Mouse (Mus musculus) urinary bladder, adult 18-20 months (tissue): Measurements from ENCODE around the gene Baiap3.
"Not testable (repeated sequence)": the region's sequence is repeated elsewhere in the genome, so short reads cannot be mapped to it uniquely, and the experiment has no call there.

ENCODE experiments used
- DNase-seq, 2 experiments: peaks; one replicate each; pipeline ENCODE4 v3.0.0; 2022; ENCODE audit warnings: low spot score in 2 of 2, mixed read lengths in 2 of 2

The Baiap3 gene

DNA sequence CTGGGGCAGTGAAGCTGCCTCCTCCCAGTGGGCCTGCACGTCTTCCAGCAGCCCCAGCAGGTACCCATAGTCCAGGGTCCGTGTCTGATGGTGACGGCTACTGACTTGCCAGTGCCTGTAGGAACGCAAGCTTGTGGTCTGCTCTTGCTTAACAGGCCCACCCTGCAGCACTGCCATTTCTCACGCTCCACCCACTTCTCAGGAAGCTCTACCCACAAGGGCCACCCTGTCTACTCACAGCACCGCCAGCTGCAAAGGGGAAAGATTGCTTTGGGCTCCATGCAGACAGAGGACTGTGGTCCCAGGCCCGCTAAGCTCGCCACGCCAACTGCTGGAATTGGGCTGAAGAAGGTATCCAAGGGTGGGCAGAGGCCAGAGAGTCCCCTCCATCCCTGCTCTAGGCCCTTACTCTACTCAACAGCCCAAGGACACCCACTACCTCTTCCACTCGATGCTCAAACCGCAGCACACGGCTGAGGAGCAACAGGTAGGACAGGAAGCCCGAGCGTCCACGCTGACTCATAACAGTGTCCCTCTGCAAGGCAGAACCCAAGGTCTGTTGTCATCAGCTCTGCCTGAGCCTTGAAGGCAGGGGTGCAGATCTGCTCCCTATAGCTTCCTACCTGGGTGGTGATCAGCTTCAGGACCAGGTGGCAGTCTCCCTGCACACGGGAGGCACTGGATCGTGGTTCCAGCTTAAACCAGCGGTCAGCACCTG lies 8.0 kb downstream of the Baiap3 start:
- DNase-seq, result no peak

DNA sequence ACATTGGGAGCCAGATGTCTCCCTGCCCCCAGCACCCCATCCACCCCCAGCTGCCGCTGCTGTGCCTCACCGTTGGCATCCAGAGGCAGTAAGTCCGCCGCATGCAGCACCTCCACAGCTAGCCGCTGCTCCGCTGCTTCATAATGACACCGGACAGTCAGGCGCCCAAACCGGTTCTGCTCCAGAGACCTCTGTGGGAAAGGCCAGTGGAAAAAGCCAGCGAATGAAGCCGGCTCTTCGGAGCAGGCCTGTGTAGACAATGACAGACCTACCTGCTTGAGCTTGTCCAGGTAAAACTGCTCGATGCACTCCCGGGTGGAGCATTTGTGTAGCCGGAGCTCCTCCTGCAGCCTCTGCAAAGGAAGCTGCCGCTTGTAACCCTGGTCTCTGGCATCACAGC lies 11.9 kb downstream of the Baiap3 start:
- peak; percentile 64 to 84 for DNase-seq

DNA sequence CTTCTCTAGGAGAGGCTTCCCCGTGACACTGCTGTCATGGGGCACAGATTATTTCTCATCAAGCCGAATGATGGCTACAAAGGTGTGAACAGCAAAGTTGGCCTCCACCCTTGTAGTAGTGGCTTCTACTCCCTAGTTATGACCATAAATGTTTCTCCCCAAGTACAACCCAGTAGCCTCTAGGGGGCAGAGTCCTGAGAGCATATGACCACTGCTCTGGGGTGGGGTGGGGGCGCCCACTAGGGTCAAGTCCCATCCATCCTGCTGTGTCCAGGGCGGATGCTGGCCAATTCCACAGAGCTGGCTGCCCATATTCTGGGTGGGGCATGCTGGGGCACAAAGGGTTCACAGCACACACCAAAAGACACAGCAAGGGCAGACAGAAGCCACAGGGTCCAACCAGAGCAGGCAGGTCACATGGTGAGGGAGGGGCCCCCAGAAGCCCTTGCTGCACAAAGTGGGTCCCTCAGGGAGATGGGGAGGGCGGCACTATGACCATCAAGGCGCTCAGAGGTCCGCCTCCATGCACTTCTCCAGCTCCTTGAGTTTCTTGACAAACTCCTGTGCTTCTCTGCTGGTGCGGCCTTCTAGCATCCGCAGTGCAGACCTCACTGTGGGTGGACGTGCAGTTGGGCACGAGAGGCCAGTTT lies 12.9 kb downstream of the Baiap3 start:
- DNase-seq, result no peak

DNA sequence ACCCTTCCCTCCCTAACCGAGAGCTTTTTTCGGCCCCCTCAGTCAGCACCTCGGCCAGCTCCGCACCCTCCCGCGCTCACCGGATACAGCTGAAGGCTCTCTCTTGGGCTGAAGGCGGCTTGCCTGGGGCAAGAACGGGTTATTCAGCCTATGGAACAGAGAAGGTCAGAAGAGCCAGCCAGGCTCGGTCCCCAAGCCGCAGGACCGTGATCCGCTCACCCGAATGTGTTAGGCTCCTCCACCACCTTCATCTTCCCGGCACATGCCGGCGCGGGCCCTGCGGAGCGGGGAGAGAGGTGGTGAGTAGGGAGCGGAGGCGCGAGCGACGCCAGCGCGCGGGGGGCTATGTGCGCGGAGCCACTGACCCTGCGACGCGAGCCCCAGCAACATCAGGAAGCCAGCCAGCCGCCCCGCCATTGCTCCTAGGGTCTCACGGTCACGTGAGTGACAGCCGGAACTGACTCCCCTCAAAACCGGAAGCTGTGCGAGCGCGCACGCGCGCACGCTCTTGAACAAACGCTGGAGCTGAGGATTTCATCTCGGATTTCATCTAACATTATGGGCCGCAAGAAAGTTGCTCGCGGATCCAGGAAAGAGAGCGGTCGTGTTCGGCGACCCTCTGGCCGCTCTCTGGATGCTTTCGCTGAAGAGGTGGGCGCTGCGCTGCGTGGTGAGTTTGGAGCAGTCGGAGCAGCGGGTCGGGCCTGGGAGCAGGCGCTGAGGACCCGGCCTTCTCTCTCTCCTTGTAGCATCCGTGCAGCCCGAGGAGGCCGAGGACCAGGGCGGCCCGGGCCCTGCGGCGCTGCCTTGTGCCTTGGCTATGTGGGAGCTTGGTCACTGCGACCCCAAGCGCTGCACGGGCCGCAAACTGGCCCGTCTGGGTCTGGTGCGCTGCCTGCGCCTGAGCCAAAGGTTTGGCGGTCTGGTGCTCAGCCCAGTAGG lies 16.2 kb downstream of the Baiap3 start, which contains the start of the genes Gnptg and Tsr3:
Gnptg (minus strand) TSS at position 430 of the 942 bp plus-strand sequence.
Tsr3 (plus strand) TSS at position 476 of the 942 bp plus-strand sequence.
- peak; percentile 75 to 77 for DNase-seq

DNA sequence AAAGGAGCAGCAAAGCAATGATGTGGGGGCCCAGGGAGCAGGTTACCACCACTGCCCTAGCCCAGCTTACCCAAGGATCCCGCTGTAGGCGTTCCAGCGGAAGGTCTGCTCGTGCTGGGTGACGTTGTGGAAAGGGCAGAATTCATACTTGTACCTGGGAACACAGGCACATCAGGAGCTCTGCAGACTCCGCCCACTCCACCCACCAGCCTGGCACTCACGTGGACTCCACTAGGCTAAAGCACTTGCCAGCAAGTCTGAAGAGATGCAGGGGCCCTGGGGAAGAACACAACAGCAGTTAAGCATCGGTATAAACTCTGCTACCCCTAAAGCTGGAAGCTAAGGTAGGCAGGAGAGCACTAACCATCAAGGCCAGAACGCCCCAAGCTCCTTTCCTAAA lies 20.5 kb downstream of the Baiap3 start:
- no peak for DNase-seq

DNA sequence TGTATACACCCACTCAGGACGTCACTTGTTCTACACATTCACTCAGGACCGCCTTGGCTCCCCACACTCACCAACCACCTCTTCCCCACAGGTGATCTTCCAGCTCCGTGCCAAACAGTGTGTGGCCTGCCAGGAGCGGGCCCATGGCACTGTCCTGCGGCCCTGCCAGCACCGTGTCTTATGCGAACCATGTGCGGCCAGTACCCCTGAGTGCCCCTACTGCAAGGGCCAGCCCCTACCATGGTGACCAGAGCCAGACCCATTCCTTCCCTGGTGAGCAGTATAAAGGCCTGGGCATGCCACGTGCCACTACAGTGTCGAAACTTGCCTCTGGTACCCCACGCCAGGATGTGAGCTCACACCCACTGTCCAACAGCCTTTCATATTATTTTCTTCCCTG lies 24.5 kb downstream of the Baiap3 start:
- not testable (repeated sequence) for DNase-seq

DNA sequence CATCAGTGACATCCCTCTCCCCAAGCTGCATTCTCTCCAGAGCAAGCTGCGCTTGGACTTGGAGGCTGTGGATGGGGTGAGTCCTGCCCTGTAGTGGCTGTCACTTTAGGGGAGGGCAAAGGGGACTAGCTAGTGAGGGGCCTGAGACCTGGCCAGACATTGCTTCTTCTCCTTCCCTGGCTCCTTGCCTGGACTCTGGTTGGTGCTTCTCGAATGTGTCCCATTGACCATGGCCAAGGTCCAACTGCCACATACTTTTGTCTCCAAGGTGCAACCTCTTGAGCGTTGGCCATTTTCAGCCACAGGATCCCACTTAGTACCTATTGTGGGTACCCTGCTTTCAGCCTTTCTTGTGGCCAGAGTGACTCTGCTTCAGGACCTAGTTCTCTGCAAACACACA lies 25.5 kb downstream of the Baiap3 start:
- no peak for DNase-seq

DNA sequence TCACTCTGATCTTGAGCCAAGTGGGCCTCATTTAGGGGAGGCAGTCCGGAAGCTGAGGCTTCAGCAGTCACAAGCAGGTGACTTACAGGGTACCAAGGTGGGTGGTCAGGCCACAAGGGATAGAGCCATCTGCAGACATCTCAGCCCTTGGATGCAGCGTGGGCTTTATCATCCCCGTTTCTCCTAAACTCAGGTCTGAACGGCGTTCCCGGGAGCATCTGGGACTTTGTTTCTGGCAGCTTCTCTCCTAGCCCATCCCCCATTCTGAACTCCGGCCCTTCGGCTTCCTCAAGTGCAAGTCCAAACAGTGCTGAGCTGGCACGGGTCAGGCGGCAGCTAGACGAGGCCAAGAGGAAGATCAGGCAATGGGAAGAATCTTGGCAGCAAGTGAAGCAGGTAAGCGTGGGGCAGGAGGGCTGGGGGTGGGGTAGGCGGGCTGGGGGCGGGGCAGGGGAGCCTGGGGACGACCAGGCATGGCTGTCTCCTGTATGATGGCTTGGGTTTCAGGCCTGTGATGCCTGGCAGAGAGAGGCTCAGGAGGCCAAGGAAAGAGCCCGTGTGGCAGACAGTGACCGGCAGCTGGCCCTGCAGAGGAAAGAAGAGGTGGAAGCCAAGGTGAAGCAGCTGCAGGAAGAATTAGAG lies 26.0 kb downstream of the Baiap3 start:
- not testable (repeated sequence) for DNase-seq

DNA sequence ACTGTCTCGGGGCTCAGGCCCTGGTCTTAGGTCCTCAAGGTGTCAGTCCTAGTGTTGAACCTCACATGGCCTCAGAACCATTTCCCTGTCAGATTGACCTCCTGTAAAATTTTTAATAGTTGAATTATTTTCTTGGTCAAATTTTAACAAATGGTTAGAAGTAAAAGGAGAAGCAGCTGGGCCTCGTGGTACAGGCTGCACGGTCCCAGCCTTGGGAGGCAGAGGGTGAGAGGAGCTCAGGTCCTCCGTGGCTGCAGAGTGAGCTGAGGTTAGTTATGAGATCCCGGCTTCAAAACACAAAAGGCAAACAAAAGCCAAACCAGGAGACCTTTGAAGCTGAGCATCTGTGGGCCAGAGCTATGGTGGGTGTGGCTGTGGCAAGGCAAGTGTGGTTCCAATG lies 28.2 kb downstream of the Baiap3 start:
- DNase-seq, result no peak

DNA sequence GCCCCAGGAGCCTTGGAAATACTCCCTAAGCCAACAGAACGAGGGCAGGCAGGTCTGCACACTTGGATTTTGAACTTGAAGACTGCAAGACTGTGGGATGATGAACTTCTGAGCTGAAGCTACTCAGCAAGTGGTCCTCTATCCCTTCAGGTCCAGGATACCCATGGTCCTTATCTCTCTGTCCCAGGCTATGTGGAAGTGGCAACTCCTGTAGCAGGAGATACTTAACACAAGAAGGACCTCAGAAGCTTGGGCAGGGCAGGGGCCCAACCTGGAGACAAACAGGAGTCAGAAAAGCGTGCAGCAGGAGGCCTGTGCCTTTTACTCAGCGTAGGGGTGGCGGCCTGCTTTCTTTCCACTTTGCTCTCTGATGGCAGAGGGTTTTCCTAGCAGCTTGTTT lies 30.5 kb downstream of the Baiap3 start:
- no peak for DNase-seq

DNA sequence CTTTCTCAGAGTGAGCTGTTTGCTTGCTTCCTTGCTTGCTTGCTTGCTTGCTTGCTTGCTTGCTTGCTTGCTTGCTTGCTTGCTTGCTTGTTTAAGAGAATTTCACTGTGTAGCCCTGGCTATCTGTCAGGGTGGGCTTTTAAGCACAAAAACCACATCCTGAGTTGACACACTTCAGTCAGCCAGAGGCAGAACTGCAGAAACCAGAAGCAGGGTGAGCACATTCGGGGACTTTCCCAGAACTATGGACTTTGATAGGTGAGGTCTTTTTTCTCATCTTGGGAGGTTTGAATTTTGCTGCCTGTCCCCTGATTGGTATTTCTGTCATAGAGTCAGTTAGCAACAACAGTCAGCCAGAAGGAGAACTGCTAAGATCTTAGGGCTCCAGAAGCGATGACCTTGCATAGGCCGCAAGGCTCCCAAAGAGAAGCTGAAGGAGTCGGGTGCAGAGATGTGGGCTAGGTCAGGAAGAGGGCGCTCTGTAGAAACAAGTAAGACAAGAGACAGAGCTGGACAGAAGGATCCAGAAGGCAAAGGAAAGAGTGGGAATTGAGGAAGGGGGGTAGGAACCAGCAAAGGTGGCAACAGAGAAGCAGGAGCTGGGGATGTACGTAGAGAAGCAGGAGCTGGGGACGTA lies 31.5 kb downstream of the Baiap3 start:
- DNase-seq, result no peak

DNA sequence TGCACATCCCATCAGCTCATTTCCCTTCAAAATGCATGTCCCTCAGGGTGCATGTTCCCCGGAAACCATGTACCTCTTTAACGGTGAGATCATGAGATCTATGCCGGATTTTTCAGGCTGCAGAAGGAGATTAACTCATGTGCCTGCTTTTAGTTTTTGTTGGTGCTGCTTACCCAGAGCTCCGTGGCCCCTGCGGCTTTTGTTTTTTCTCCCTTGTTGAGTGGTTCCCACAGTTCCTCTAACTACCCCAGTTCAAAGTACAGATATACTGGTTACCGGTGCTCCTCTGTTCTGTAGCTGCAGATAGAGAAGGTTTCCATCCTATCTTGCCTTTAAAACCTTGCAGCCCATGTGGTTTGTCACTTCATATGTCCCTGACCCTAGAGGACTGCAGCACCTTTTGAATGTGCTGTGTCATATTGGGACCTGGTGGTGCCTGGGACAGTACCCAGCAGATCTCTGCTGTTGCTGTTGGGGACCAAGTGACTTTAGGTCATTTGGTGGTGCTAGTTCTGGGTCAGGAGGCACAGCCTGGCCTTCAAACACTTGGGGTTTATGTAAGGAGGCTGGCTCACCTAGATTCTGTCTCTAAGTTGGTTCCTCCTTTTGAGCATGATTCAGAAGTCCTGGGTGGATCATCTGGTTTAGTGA lies 33.1 kb downstream of the Baiap3 start:
- DNase-seq, result no peak

DNA sequence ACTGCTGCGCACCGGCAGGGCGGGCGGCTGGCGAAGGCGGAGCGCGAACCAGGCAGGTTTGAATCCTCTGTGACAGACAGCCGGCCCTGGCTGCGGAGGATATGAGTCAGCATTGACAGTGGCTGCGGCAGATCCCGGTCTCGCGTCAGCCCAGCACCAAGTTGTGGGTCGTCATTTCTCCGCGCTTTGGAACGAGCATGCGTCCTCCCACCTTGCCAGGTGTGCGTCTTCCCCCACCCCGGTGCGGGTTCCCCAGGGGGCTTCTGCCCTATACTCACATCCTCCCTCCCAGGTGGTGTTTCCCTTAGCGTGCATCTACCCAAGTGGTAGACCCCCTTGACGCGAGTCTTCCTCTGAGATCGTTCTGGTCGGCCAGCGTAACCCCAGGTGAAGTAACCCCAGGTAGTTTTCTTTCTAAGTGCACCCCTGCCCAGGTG lies 33.6 kb downstream of the Baiap3 start:
- DNase-seq, result not testable (repeated sequence)

DNA sequence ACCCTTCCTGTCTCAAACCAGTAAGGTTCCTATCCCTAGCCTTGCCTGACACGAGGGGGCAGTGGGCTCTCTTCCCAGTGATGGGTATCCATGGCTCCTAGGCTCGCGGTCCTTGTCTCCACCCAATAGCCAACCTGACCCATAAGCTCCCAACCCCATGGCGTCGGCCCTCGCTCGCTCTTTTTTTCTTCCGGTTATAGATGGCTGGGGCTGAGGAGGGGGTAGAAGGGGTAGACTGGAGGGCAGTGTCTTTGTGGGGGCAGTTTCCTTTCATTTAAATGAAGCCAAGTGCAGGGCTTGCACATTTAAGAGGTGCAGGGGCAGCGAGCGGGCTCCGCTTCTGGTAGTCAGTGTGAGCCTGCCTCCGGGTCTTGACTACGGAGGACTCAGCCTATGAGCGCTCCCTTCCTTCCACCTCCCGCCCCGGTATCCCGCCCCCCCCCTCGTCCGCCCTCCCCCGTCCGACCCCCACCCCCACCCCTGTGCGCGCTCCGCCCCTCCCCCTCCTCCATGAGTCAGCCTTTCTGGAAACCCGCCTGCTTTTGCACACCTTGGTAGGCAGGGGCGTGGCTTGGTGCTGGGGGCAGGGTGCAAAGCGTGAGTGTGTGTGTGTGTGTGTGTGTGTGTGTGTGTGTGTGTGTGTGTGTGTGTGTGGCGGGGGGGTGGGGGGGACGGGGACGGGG lies 34.2 kb downstream of the Baiap3 start:
- peak; percentile 41 to 47 for DNase-seq

DNA sequence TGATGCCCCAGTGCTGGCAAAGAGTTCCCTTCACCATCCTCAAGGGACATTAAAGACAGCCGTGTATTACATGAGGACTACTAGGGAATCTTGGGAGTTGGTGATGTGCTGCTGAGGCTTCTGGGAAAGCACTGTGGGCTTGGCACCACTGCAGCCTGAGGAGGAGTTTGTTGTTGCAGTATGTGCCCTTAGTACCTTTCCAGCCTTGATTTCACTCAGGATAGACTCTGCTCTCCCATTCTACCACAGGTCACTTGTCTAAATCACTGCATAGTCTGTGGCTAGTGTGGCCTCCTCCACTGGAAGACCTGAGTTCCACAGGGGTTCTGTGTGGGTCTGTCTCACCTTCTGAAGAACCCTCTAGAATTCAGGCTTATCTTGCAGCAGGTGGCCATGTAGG lies 35.4 kb downstream of the Baiap3 start:
- DNase-seq, result no peak

DNA sequence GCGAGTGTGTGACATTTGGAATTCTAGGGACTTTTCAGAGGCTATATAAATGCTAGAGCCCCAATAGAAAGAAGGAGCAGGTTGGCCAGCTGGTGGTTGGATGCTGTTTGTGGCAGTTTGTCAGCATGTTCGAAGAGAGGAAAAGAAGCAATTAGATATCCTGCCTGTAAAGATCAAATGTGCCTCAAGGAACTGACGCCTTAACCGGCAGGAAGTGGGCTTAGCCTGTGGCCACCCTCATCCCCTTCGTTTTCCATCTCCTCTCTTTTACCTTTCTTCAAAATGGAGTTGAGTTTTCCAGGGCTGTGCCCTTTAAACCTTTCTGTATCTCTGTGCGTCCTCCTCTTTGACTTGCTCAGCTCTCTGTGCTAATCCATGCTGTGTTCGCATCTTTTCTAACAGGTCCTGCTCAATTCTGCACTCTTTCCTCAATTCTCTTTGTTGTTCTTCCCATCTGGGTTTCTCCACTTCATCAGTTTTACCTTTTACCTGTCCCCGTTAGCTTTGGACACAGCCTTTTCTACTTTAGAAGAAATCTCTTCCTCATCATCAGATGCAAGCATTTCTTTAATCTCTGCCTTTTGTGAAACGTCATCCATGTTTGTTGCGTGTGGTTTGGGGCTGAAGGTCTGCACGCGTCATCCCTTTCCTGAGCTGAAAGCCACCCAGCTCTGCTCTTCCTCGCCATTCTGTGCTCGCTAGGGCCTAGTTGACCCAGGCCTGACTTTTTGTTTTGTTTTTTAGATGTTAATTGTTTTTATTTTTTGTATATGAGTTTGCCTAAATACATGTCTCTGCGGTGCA lies 36.5 kb downstream of the Baiap3 start:
- no peak for DNase-seq

DNA sequence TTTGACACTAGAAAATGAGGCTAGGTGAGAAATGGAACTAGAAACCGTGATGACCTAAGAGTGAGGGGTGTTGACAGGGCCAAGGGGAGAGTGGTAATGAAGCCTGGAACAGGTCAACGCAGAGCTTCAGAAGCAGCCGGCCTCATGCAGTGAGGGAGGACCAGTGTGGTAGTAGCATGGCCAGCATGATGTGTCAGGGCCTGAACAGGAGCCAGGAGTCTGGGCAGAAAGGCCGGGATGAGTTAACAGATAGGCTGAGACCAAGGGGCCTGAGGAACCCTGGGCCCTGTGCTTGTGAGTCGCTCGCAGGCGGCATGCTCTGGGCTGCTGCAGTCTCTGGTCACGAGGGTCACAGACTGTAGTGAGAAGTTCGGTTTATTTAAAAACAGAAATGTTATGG lies 37.2 kb downstream of the Baiap3 start:
- DNase-seq, result no peak

DNA sequence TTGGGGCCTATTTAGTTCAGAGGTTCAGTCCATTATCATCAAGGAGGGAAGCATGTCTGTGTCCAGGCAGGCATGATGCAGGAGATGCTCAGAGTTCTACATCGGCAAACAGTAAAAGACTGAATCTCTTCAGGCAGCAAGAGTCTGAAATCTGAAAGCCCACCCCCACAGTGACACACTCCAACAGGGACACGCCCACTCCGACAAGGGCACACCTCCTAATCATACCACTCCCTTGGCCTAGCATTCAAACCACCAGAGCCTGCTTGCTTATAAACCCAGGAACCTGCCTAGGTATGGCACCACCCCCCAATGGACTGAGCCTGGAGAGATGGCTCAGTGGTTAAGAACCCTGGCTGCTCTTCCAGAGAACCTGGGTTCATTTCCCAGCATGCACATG lies 40.7 kb downstream of the Baiap3 start:
- DNase-seq, result no peak

DNA sequence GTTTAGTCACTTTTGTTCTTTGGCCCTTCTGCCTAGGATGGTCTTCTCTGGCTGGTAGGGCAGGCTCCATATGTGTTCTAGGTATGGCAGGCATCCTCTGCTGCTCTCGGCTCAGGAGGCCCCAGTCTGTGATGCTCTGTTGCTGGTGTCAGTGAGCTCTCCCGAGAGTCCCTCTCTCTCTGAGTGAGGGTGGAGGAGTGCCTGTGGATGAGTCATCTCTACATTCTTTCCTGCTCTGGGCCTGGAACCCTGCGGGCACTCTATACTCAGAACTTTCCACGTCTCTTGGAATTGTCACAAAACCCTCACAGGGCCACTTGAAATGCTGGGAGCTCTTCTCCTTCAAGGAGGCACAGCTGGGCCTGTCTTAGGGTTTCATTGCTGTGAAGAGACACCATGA lies 44.5 kb downstream of the Baiap3 start:
- no peak for DNase-seq
